Comparison of ENCODE assay signal across 9 mouse cellular contexts in the genomic region with DNA sequence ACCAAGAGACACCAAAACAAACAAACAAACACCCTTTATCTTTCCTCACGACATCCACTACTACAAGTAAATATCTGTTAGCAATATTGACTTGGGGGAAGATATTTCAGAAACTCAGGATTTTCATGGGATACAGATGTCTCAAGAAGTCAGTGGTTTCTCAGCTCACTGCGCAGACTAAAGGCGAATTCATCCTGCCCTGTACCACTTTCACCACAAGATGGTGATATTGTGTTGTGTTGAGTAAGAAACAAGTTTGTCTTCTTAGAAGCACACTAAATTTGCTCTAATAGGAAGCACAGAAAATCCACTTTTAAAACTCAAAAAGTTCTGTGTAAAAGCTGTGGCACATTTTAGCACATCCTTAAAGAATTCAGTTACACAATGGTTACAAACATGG.
DNase-seq lines count a peak whose midpoint lies in the region; ATAC-seq and TF ChIP-seq lines count a peak whose summit lies in the region.
"Had no signal": no experiment of that assay in that cellular context is flagged by ENCODE, and none has a peak within 500 bp of the region (broad histone marks: within the 10 kb centered on the region; RNA-seq: fewer than 3 reads in every experiment).

No protein-coding gene starts in this region.

- dilution Hi-C loops in CH12.LX (cut with MboI; ENCODE audit: extremely low pct_ligation_motif_present, extremely low pct_unique_long_range_greater_than_20kb, low sequenced_read_pairs): no loop called here

- no peaks in the 10 kb centered on the region for H3K27me3 ChIP-seq in CH12.LX (replicated peaks)
- H3K27me3 ChIP-seq in hindbrain, postnatal 0 days (ENCODE audit: insufficient read depth, low read length): no peaks in the 10 kb centered on the region
- H3K27me3 ChIP-seq in midbrain, embryonic 11.5 days (ENCODE audit: control insufficient read depth, insufficient read depth, low read length): no peaks in the 10 kb centered on the region

- 15% methylated on average over 3 of the region's 3 CpGs for WGBS in hindbrain, postnatal 0 days
- 10% methylated on average over 3 of the region's 3 CpGs for WGBS in midbrain, embryonic 11.5 days

- H3K9ac ChIP-seq in CH12.LX (ENCODE audit: insufficient read depth, low read depth): no peak overlapping the region
- H3K9ac ChIP-seq in hindbrain, postnatal 0 days (replicated peaks; ENCODE audit: low read length): no peak overlapping the region
- H3K9ac ChIP-seq in midbrain, embryonic 11.5 days (ENCODE audit: low read length): no peak overlapping the region
- H3K9ac ChIP-seq: neural tube, embryonic 13.5 days had no signal

- in situ Hi-C loops in CH12.LX (cut with MboI; ENCODE audit: low pct_ligation_motif_present, low pct_unique_long_range_greater_than_20kb, low sequenced_read_pairs): loop anchor here (25.0 kb wide), 1 partner anchor 132 kb away; no protein-coding TSS in a partner anchor

- intact Hi-C loops in gastrocnemius, postnatal 14 days (cut with DNase I; ENCODE audit: low total_unique reads): no loop called here

- TF ChIP-seq EP300 in CH12.LX (IDR thresholded peaks at IDR 0.05; ENCODE audit: low read length): no peak

- H3K4me2 ChIP-seq in CH12.LX (ENCODE audit: insufficient read depth, low read depth, poor library complexity, severe bottlenecking): no peak overlapping the region
- no peak overlapping the region for H3K4me2 ChIP-seq in hindbrain, postnatal 0 days (ENCODE audit: low read depth, low read length)
- H3K4me2 ChIP-seq in midbrain, embryonic 11.5 days: no peak overlapping the region
- H3K4me2 ChIP-seq: neural tube, embryonic 13.5 days had no signal

- TF ChIP-seq RAD21 in CH12.LX (IDR thresholded peaks at IDR 0.05; ENCODE audit: low read depth, low read length): peak; percentile 44

- H3K4me3 ChIP-seq in CH12.LX (replicated peaks in 1 of 3; ENCODE audit: low read depth in 2 of 3, low read length in 2 of 3, poor library complexity in 1 of 3): no peak overlapping the region
- H3K4me3 ChIP-seq in hindbrain, postnatal 0 days (ENCODE audit: low read length): no peak overlapping the region
- no peak overlapping the region for H3K4me3 ChIP-seq in midbrain, embryonic 11.5 days (ENCODE audit: low read depth, low read length)
- H3K4me3 ChIP-seq: neural tube, embryonic 13.5 days had no signal

- no peaks in the 10 kb centered on the region for H3K36me3 ChIP-seq in CH12.LX (replicated peaks in 1 of 2; ENCODE audit: control insufficient read depth in 1 of 2, insufficient read depth in 1 of 2, low read length in 1 of 2)
- H3K36me3 ChIP-seq in hindbrain, postnatal 0 days (ENCODE audit: insufficient read depth, low read length): no peaks in the 10 kb centered on the region
- H3K36me3 ChIP-seq in midbrain, embryonic 11.5 days (ENCODE audit: control insufficient read depth, insufficient read depth, low read length): no peaks in the 10 kb centered on the region
- H3K36me3 ChIP-seq: neural tube, embryonic 13.5 days had no signal

- no peak overlapping the region for H3K27ac ChIP-seq in CH12.LX (ENCODE audit: insufficient read depth, low read depth)
- H3K27ac ChIP-seq in hindbrain, postnatal 0 days: no peak overlapping the region
- H3K27ac ChIP-seq in midbrain, embryonic 11.5 days (ENCODE audit: low read depth, low read length): no peak overlapping the region
- H3K27ac ChIP-seq: neural tube, embryonic 13.5 days had no signal

- no peaks in the 10 kb centered on the region for H3K4me1 ChIP-seq in CH12.LX (ENCODE audit: control insufficient read depth in 1 of 2, insufficient read depth in 2 of 2)
- no peaks in the 10 kb centered on the region for H3K4me1 ChIP-seq in hindbrain, postnatal 0 days (ENCODE audit: insufficient read depth, low read length)
- H3K4me1 ChIP-seq in midbrain, embryonic 11.5 days (ENCODE audit: control insufficient read depth, insufficient read depth, low read length): no peaks in the 10 kb centered on the region
- H3K4me1 ChIP-seq: neural tube, embryonic 13.5 days had no signal

- TF ChIP-seq POLR2A in CH12.LX (IDR thresholded peaks at IDR 0.05; ENCODE audit: low read depth, low read length): no peak

- peak; percentile 3 for DNase-seq in gastrocnemius, postnatal 10 days
- no peak for DNase-seq in gastrocnemius, postnatal 14 days
- DNase-seq in CH12.LX (ENCODE audit: extremely low read depth): peak; percentile 29
- peak; percentile 65 for DNase-seq in embryo, embryonic 11 days
- peak; percentile 82 for DNase-seq in hindbrain, postnatal 0 days (ENCODE audit: low spot score)
- peak; percentile 91 for DNase-seq in midbrain, embryonic 11.5 days (ENCODE audit: low spot score, missing footprints)
- no peak for DNase-seq in spleen, postnatal 4 days (ENCODE audit: low spot score in 2 of 2)
- no peak for DNase-seq in ovary, postnatal 36 days (ENCODE audit: low spot score)

- no peaks in the 10 kb centered on the region for H3K9me3 ChIP-seq in CH12.LX (replicated peaks; ENCODE audit: low read length)
- no peaks in the 10 kb centered on the region for H3K9me3 ChIP-seq in hindbrain, postnatal 0 days (ENCODE audit: low read length)
- no peaks in the 10 kb centered on the region for H3K9me3 ChIP-seq in midbrain, embryonic 11.5 days (ENCODE audit: control insufficient read depth, low read length)
- H3K9me3 ChIP-seq: neural tube, embryonic 13.5 days had no signal

- H3K79me2 ChIP-seq in CH12.LX (replicated peaks; ENCODE audit: control insufficient read depth, extremely low read depth, insufficient read depth, poor library complexity, severe bottlenecking): no peaks in the 10 kb centered on the region

- ATAC-seq in hindbrain, postnatal 0 days: peak; percentile 76
- peak; percentile 61; the same call in 1 of the 2 replicates for ATAC-seq in midbrain, embryonic 11.5 days (ENCODE audit: low FRiP score)

- peak in 1 of 2 experiments; percentile 51; a peak in 2 of 4 replicates for TF ChIP-seq CTCF in CH12.LX (conservative IDR thresholded peaks at IDR 0.05 in 1 of 2, IDR thresholded peaks at IDR 0.05 in 1 of 2; ENCODE audit: low read depth in 2 of 2, low read length in 2 of 2)
- peak; percentile 88 for TF ChIP-seq CTCF in hindbrain, postnatal 0 days (IDR thresholded peaks at IDR 0.05; ENCODE audit: low read depth)

TF ChIP-seq in CH12.LX, 34 proteins besides CTCF, POLR2A, EP300 and RAD21:
- TF ChIP-seq SMC3 (IDR thresholded peaks at IDR 0.05; ENCODE audit: low read depth, low read length) (peak; percentile 26), GABPA (IDR thresholded peaks at IDR 0.05; ENCODE audit: insufficient replicate concordance, low read depth, low read length) (no peak)

Comparison
In these comparisons a context has a peak if more than half of its experiments do, and no peak if none do; other contexts are left out.
1. DNase-seq: peak in gastrocnemius, postnatal 10 days (single experiment), CH12.LX (single experiment), embryo, embryonic 11 days (single experiment), hindbrain, postnatal 0 days (single experiment) and midbrain, embryonic 11.5 days (single experiment); none in gastrocnemius, postnatal 14 days (single experiment), spleen, postnatal 4 days (0 of 2) and ovary, postnatal 36 days (single experiment).